9 mouse cellular contexts compared by ENCODE assay signal in genomic region chr15:10177519-10178130, GRCm38 (mm10). TPM values are rescaled to one million over a fixed set of nuclear protein-coding genes. Genes with fewer than 3 reads are reported as not detected.
A peak's percentile ranks its signal among the peaks of the same experiment; 100 is the strongest.
DNase-seq lines count a peak whose midpoint lies in the region; ATAC-seq and TF ChIP-seq lines count a peak whose summit lies in the region.
"Had no signal": no experiment of that assay in that cellular context is flagged by ENCODE, and none has a peak within 500 bp of the region (broad histone marks: within the 10 kb centered on the region; RNA-seq: fewer than 3 reads in every experiment).

No protein-coding gene starts in this region.

- no peaks in the 10 kb centered on the region for H3K36me3 ChIP-seq in heart, adult 2 months (ENCODE audit: control insufficient read depth, insufficient read depth, low read length)
- no peaks in the 10 kb centered on the region for H3K36me3 ChIP-seq in forebrain, postnatal 0 days (ENCODE audit: insufficient read depth)
- H3K36me3 ChIP-seq in intestine, postnatal 0 days (ENCODE audit: control insufficient read depth, insufficient read depth), result no peaks in the 10 kb centered on the region
- H3K36me3 ChIP-seq in liver, embryonic 13.5 days, result no peaks in the 10 kb centered on the region
- H3K36me3 ChIP-seq in neural tube, embryonic 14.5 days (ENCODE audit: control insufficient read depth, insufficient read depth, low read length), result no peaks in the 10 kb centered on the region

- peak overlapping the region; percentile 70 for H3K4me2 ChIP-seq in forebrain, postnatal 0 days (ENCODE audit: low read depth)
- peak overlapping the region; percentile 79 for H3K4me2 ChIP-seq in intestine, postnatal 0 days (replicated peaks; ENCODE audit: low read depth)
- peak overlapping the region; percentile 60 for H3K4me2 ChIP-seq in liver, embryonic 13.5 days
- peak overlapping the region; percentile 65 for H3K4me2 ChIP-seq in neural tube, embryonic 14.5 days (ENCODE audit: low read depth, low read length)

- peak; percentile 69 for ATAC-seq in forebrain, postnatal 0 days
- peak; percentile 45; the same call in 1 of the 2 replicates for ATAC-seq in intestine, postnatal 0 days
- no peak for ATAC-seq in liver, embryonic 13.5 days (ENCODE audit: low read depth)
- peak; percentile 81 for ATAC-seq in neural tube, embryonic 14.5 days (ENCODE audit: low read depth)
- no peak for ATAC-seq in cerebellum, adult (ENCODE audit: insufficient number of reproducible peaks, low FRiP score, low TSS enrichment)
- ATAC-seq: Patski had no signal

- H3K27ac ChIP-seq in heart, adult 2 months, result no peak overlapping the region
- H3K27ac ChIP-seq in forebrain, postnatal 0 days (ENCODE audit: low read depth, low read length), result no peak overlapping the region
- H3K27ac ChIP-seq in intestine, postnatal 0 days (ENCODE audit: low read depth, low read length), result no peak overlapping the region
- no peak overlapping the region for H3K27ac ChIP-seq in liver, embryonic 13.5 days
- H3K27ac ChIP-seq in neural tube, embryonic 14.5 days (ENCODE audit: low read depth, low read length), result no peak overlapping the region

- H3K4me3 ChIP-seq in heart, adult 2 months, result peak overlapping the region; percentile 38
- H3K4me3 ChIP-seq in forebrain, postnatal 0 days (ENCODE audit: low read depth, low read length), result peak overlapping the region; percentile 43
- H3K4me3 ChIP-seq in intestine, postnatal 0 days (ENCODE audit: low read depth, low read length), result peak overlapping the region; percentile 40
- H3K4me3 ChIP-seq in liver, embryonic 13.5 days (replicated peaks), result peak overlapping the region; percentile 41
- peak overlapping the region; percentile 30 for H3K4me3 ChIP-seq in neural tube, embryonic 14.5 days (ENCODE audit: low read depth, low read length)

- H3K27me3 ChIP-seq in heart, adult 2 months (ENCODE audit: control insufficient read depth, insufficient read depth, low read length), result no peaks in the 10 kb centered on the region
- H3K27me3 ChIP-seq in forebrain, postnatal 0 days (ENCODE audit: insufficient read depth, low read length), result no peaks in the 10 kb centered on the region
- H3K27me3 ChIP-seq in intestine, postnatal 0 days (replicated peaks; ENCODE audit: control insufficient read depth, insufficient read depth, low read length), result no peaks in the 10 kb centered on the region
- peaks cover 17% of the 10 kb centered on the region for H3K27me3 ChIP-seq in liver, embryonic 13.5 days
- H3K27me3 ChIP-seq in neural tube, embryonic 14.5 days (ENCODE audit: control insufficient read depth, insufficient read depth, low read length), result no peaks in the 10 kb centered on the region
- H3K27me3 ChIP-seq: Patski had no signal

- peak; percentile 12 to 28 for DNase-seq in heart, adult 2 months
- no peak for DNase-seq in heart, adult 9 months (ENCODE audit: low spot score in 2 of 2)
- DNase-seq in adrenal gland, postnatal 10 days, result peak; percentile 75
- DNase-seq in forebrain, postnatal 0 days, result peak; percentile 26
- DNase-seq in liver, embryonic 13.5 days, result no peak

- no peak for TF ChIP-seq CTCF in heart, adult 2 months (IDR thresholded peaks at IDR 0.05)
- no peak for TF ChIP-seq CTCF in forebrain, postnatal 0 days (IDR thresholded peaks at IDR 0.05; ENCODE audit: low read depth)
- TF ChIP-seq CTCF in intestine, postnatal 0 days (IDR thresholded peaks at IDR 0.05; ENCODE audit: low read depth), result no peak

- WGBS in heart, adult 2 months, result 2% methylated on average over 30 of the region's 30 CpGs
- WGBS in forebrain, postnatal 0 days, result 2% methylated on average over 30 of the region's 30 CpGs
- WGBS in intestine, postnatal 0 days, result under 1% methylated on average over 30 of the region's 30 CpGs
- 2% methylated on average over 30 of the region's 30 CpGs for WGBS in liver, embryonic 13.5 days (ENCODE audit: insufficient replicate concordance)
- 1% methylated on average over 30 of the region's 30 CpGs for WGBS in neural tube, embryonic 14.5 days

- no peaks in the 10 kb centered on the region for H3K9me3 ChIP-seq in forebrain, postnatal 0 days (ENCODE audit: low read length)
- H3K9me3 ChIP-seq in intestine, postnatal 0 days (ENCODE audit: control insufficient read depth), result no peaks in the 10 kb centered on the region
- no peaks in the 10 kb centered on the region for H3K9me3 ChIP-seq in liver, embryonic 13.5 days (replicated peaks)
- H3K9me3 ChIP-seq in neural tube, embryonic 14.5 days (ENCODE audit: control insufficient read depth, low read length), result no peaks in the 10 kb centered on the region

- no peak for TF ChIP-seq POLR2A in heart, adult 2 months (IDR thresholded peaks at IDR 0.05; ENCODE audit: insufficient read depth, low read depth, low read length)

- H3K79me2 ChIP-seq in heart, adult 2 months (replicated peaks; ENCODE audit: control insufficient read depth, insufficient read depth, low read length), result no peaks in the 10 kb centered on the region

- no peak for TF ChIP-seq EP300 in heart, adult 2 months (IDR thresholded peaks at IDR 0.05; ENCODE audit: insufficient read depth, low read depth, low read length)

- H3K9ac ChIP-seq in heart, adult 2 months (ENCODE audit: low read depth, low read length), result peak overlapping the region; percentile 11; the same call in 1 of the 2 replicates
- H3K9ac ChIP-seq in forebrain, postnatal 0 days, result peak overlapping the region; percentile 37
- peak overlapping the region; percentile 26; the same call in 1 of the 2 replicates for H3K9ac ChIP-seq in intestine, postnatal 0 days (ENCODE audit: low read depth, low read length)
- H3K9ac ChIP-seq in liver, embryonic 13.5 days, result no peak overlapping the region
- peak overlapping the region; percentile 4; the same call in 1 of the 2 replicates for H3K9ac ChIP-seq in neural tube, embryonic 14.5 days (replicated peaks; ENCODE audit: low read depth, low read length)

- no peaks in the 10 kb centered on the region for H3K4me1 ChIP-seq in heart, adult 2 months (ENCODE audit: control insufficient read depth, insufficient read depth, low read length)
- H3K4me1 ChIP-seq in forebrain, postnatal 0 days (ENCODE audit: insufficient read depth), result peaks cover 4% of the 10 kb centered on the region; the same call in 1 of the 2 replicates
- no peaks in the 10 kb centered on the region for H3K4me1 ChIP-seq in intestine, postnatal 0 days (replicated peaks; ENCODE audit: control insufficient read depth, insufficient read depth, low read length)
- no peaks in the 10 kb centered on the region for H3K4me1 ChIP-seq in liver, embryonic 13.5 days (replicated peaks)
- H3K4me1 ChIP-seq in neural tube, embryonic 14.5 days (ENCODE audit: control insufficient read depth, insufficient read depth, low read length), result no peaks in the 10 kb centered on the region; the same call in 1 of the 2 replicates

- intact Hi-C loops in heart, adult 2 months (cut with DNase I), result no loop called here

RNA-seq across cellular contexts. Expression of gene Prlr, which starts 0.6 kb away (rescaled TPM):
- total RNA-seq in heart, adult 2 months (2021), result 1 to 10 TPM; 3.0 to 5.5 TPM
- 1.1 TPM in 2 replicates for polyA plus RNA-seq in heart, adult 2 months (2012; rRNA removed)
- 100 to 1,000 TPM in 1 of 2 experiments, 10 to 100 TPM in 1; 92.6 to 114 TPM for total RNA-seq in adrenal gland, postnatal 10 days (2021)
- total RNA-seq in forebrain, postnatal 0 days (2014; rRNA removed), result 1.5 and 3.7 TPM in 2 replicates
- polyA plus RNA-seq in forebrain, postnatal 0 days (2015; fragmentation: Nextera tagmentation; extraction: Ambion mirVana), result 0.89 and 1.9 TPM in 2 replicates
- 52.3 and 57.4 TPM in 2 replicates for polyA plus RNA-seq in intestine, postnatal 0 days (2015; fragmentation: Nextera tagmentation; extraction: Ambion mirVana)
- polyA plus RNA-seq in liver, embryonic 13.5 days (2015; fragmentation: Nextera tagmentation; extraction: Ambion mirVana), result 0.08 and 0.10 TPM in 2 replicates
- polyA plus RNA-seq in neural tube, embryonic 14.5 days (2014; fragmentation: Nextera tagmentation; extraction: Ambion mirVana), result 2.5 and 3.8 TPM in 2 replicates
- polyA plus RNA-seq: Patski had no signal

Comparison
In these comparisons a context has a peak if more than half of its experiments do, and no peak if none do; other contexts are left out.
1. DNase-seq: peak in heart, adult 2 months (2 of 2), adrenal gland, postnatal 10 days (single experiment) and forebrain, postnatal 0 days (single experiment); none in heart, adult 9 months (0 of 2) and liver, embryonic 13.5 days (single experiment).
2. ATAC-seq: peak in forebrain, postnatal 0 days (single experiment), intestine, postnatal 0 days (single experiment) and neural tube, embryonic 14.5 days (single experiment); none in liver, embryonic 13.5 days (single experiment) and cerebellum, adult (single experiment).
3. RNA of gene Prlr, which starts 0.6 kb away (polyA plus RNA-seq): 52.3 to 57.4 TPM in intestine, postnatal 0 days; 2.5 to 3.8 TPM in neural tube, embryonic 14.5 days, 0.89 to 1.9 TPM in forebrain, postnatal 0 days, 1.1 TPM in heart, adult 2 months and 0.08 to 0.10 TPM in liver, embryonic 13.5 days; every median in the first group is over 10 times any median in the second.
4. Peak in every context shown above with its lines, with median percentiles within 50 percentile points of each other: H3K4me3 ChIP-seq and H3K4me2 ChIP-seq.